Mouse (Mus musculus) forebrain, embryonic 11.5 days (tissue): ENCODE measurements around the gene Cyp2j12. TPM values are rescaled to one million over a fixed set of nuclear protein-coding genes. Genes with fewer than 3 reads are reported as not detected.
"Not testable (repeated sequence)": the region's sequence is repeated elsewhere in the genome, so short reads cannot be mapped to it uniquely, and the experiment has no call there.

Experiments
- ATAC-seq: fragments of 200-750 bp; cut with Nextera tagmentation; replicated peaks from 2 replicates; pipeline ENCODE4 v1.8.0; 2017; ENCODE audit warnings: moderate TSS enrichment; ENCODE audit not compliant: low FRiP score
- DNase-seq: peaks from one replicate; pipeline ENCODE4 v3.0.0-alpha.2; 2017; ENCODE audit warnings: low spot score
- H3K27ac ChIP-seq: fragments of 300-500 bp; sonication (generic); 2 replicates; pipeline ENCODE4 v1.5.1; 2014; ENCODE audit warnings: low read depth, low read length
- H3K27me3 ChIP-seq: fragments of 300-500 bp; sonication (generic); 2 replicates; pipeline ENCODE4 v1.6.1; 2014; ENCODE audit warnings: mild to moderate bottlenecking, low read length, mixed read lengths; ENCODE audit not compliant: control insufficient read depth, insufficient read depth
- H3K36me3 ChIP-seq: fragments of 300-500 bp; sonication (generic); 2 replicates; pipeline ENCODE4 v1.6.1; 2014; ENCODE audit warnings: mild to moderate bottlenecking, low read length, moderate library complexity, mixed read lengths; ENCODE audit not compliant: control insufficient read depth, insufficient read depth
- H3K4me1 ChIP-seq: fragments of 300-500 bp; sonication (generic); replicated peaks from 2 replicates; pipeline ENCODE4 v1.6.1; 2014; ENCODE audit warnings: low read length, mixed read lengths; ENCODE audit not compliant: control insufficient read depth, insufficient read depth
- H3K4me2 ChIP-seq: fragments of 300-500 bp; sonication (generic); 2 replicates; pipeline ENCODE4 v1.6.1; 2014; ENCODE audit warnings: low read depth, mild to moderate bottlenecking, low read length, moderate library complexity, mixed read lengths; ENCODE audit not compliant: severe bottlenecking
- H3K4me3 ChIP-seq: fragments of 300-500 bp; sonication (generic); 2 replicates; pipeline ENCODE4 v1.5.1; 2014; ENCODE audit warnings: low read depth, low read length
- H3K9ac ChIP-seq: fragments of 300-500 bp; sonication (generic); 2 replicates; pipeline ENCODE4 v1.6.1; 2014; ENCODE audit warnings: low read length
- H3K9me3 ChIP-seq: fragments of 300-500 bp; sonication (generic); 2 replicates; pipeline ENCODE4 v1.6.1; 2016; ENCODE audit warnings: low read length, mixed read lengths; ENCODE audit not compliant: control insufficient read depth
- WGBS: fragments of 180-500 bp; shearing (Covaris S2); extraction: QIAGEN DNeasy Blood & Tissue Kit; methylation state at CpG from one replicate; pipeline ENCODE4 v1.1.7; 2014; 5-methylcytosine and 5-hydroxymethylcytosine counted together
- polyA plus RNA-seq: library from polyadenylated mRNA; unstranded; fragments of >200 nt; fragmentation: Nextera tagmentation; extraction: Ambion mirVana; gene quantifications from 2 replicates; pipeline ENCODE4 v1.2.1, GENCODE M21; 2014

Cyp2j12 gene
- polyA plus RNA-seq, 1 experiment from 2014 or later, result not detected

- Histone ChIP-seq H3K36me3 (no peaks in the 10 kb centered on the region), H3K4me3 (no peak overlapping the region), H3K27me3 (no peaks in the 10 kb centered on the region), H3K9me3 (no peaks in the 10 kb centered on the region), H3K4me1 (no peaks in the 10 kb centered on the region), H3K9ac (no peak overlapping the region), H3K4me2 (no peak overlapping the region), H3K27ac (no peak overlapping the region)
- 72% methylated on average over 2 of the region's 2 CpGs for WGBS
- DNase-seq (no peak), ATAC-seq (no peak)
Observed at GRCm38 (mm10) chr4:96096841-96097240, 44.1 kb downstream of the Cyp2j12 start.

DNA sequence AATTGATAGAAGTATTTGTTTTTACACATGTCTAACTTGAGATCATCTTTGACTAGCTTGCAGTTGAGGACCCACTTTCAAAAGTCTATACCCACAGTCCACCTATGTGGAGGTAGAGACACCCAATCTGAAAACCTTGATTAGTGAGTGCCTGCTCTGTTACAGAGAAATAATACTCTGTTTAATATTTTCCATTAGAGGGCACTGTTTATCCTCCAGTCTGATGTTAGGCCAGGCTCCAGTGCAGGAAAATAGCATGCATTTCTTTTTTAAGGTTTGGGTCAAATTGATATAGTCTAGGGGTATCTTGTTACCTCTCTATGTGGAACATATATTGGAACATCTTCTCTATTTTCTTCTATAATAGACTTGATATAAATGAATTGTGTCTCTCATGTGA, 49.1 kb downstream of the Cyp2j12 start:
- DNase-seq, result no peak
- Histone ChIP-seq H3K9ac (no peak overlapping the region), H3K4me3 (no peak overlapping the region), H3K36me3 (no peaks in the 10 kb centered on the region), H3K27me3 (no peaks in the 10 kb centered on the region), H3K4me2 (no peak overlapping the region), H3K9me3 (no peaks in the 10 kb centered on the region), H3K27ac (no peak overlapping the region), H3K4me1 (no peaks in the 10 kb centered on the region)
- no peak for ATAC-seq

- 40% methylated on average over 6 of the region's 6 CpGs for WGBS
- not testable (repeated sequence) for H3K27me3 ChIP-seq, DNase-seq, H3K4me1 ChIP-seq, H3K9ac ChIP-seq, H3K36me3 ChIP-seq, ATAC-seq, H3K9me3 ChIP-seq, H3K27ac ChIP-seq, H3K4me3 ChIP-seq, H3K4me2 ChIP-seq
Observed at GRCm38 (mm10) chr4:96089356-96090048, 51.5 kb downstream of the Cyp2j12 start.

DNA sequence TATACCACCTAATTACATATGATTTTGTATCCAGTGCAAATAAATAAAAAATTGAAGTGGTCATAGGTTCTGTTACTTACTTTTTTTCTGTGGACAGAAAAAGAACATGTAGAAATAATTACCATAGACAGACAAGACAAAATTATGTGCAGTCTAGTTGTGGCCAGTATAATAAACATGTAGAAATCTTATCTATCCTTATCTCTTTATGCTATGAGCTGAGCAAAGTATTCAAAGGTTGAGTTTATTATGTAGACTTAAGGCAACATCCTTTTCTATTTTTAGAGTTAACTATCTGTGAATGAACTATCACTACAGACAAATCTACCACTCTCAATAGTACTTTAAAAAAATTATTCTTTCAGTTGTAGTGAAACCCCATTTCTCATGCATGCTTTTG, 62.6 kb downstream of the Cyp2j12 start:
- Histone ChIP-seq H3K27me3 (no peaks in the 10 kb centered on the region), H3K9ac (no peak overlapping the region), H3K9me3 (no peaks in the 10 kb centered on the region), H3K27ac (no peak overlapping the region), H3K36me3 (no peaks in the 10 kb centered on the region), H3K4me3 (no peak overlapping the region), H3K4me2 (no peak overlapping the region), H3K4me1 (0 out of 2 replicates have a peak, but pooled peaks cover 2% of the 10 kb centered on the region)
- no peak for ATAC-seq
- no peak for DNase-seq

- Histone ChIP-seq H3K9me3 (no peaks in the 10 kb centered on the region), H3K4me1 (0 out of 2 replicates have a peak, but pooled peaks cover 2% of the 10 kb centered on the region), H3K4me2 (peak within 1 kb of the TSS; percentile 38; the same call in 1 of the 2 replicates), H3K27ac (no peak within 1 kb of the TSS), H3K9ac (peak within 1 kb of the TSS; percentile 13; the same call in 1 of the 2 replicates), H3K27me3 (no peaks in the 10 kb centered on the region), H3K36me3 (no peaks in the 10 kb centered on the region), H3K4me3 (peak within 1 kb of the TSS; percentile 1; the same call in 1 of the 2 replicates)
- DNase-seq, result peak; percentile 59
- peak; percentile 92 for ATAC-seq
- WGBS, result 6% methylated on average over 20 of the region's 20 CpGs
Observed at GRCm38 (mm10) chr4:96077261-96078125, 63.5 kb downstream of the Cyp2j12 start, which contains the start of gene Cyp2j13. Gene Cyp2j13 (minus strand): TSS chr4:96077546.

DNA sequence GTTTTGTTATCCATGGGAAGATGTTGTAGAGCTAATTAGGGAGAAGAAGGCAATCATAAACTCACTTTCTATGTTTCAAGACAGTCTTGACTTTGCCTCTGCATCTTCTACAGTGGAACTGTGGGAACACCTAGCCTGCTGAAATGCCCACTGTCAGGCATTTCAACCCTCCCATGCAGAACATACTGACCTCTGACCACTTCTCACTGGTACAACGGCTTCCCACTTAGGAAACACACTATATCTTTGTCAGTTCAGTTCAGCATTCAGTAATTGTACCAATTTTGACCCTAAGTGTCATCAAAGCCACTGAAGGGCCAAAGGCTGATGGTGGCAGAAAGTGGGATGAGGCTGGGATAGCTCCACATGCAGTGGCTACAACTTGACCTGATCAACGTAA, 78.9 kb downstream of the Cyp2j12 start:
- no peak overlapping the region for H3K4me2 ChIP-seq
- H3K9ac ChIP-seq, result no peak overlapping the region
- H3K27ac ChIP-seq, result no peak overlapping the region
- no peak overlapping the region for H3K4me3 ChIP-seq
- H3K4me1 ChIP-seq, result no peaks in the 10 kb centered on the region
- ATAC-seq (no peak), DNase-seq (no peak)
- WGBS, result 91% methylated on average over 2 of the region's 2 CpGs
- H3K9me3 ChIP-seq, result no peaks in the 10 kb centered on the region
- H3K27me3 ChIP-seq, result no peaks in the 10 kb centered on the region
- no peaks in the 10 kb centered on the region for H3K36me3 ChIP-seq

- H3K9ac ChIP-seq, result no peak overlapping the region
- ATAC-seq, result no peak
- no peak overlapping the region for H3K4me3 ChIP-seq
- H3K27ac ChIP-seq, result no peak overlapping the region
- no peaks in the 10 kb centered on the region for H3K36me3 ChIP-seq
- H3K4me1 ChIP-seq, result no peaks in the 10 kb centered on the region
- 90% methylated on average over 2 of the region's 2 CpGs for WGBS
- H3K9me3 ChIP-seq, result no peaks in the 10 kb centered on the region
- no peak overlapping the region for H3K4me2 ChIP-seq
- no peak for DNase-seq
- H3K27me3 ChIP-seq, result no peaks in the 10 kb centered on the region
Observed at GRCm38 (mm10) chr4:96060106-96060505, 80.8 kb downstream of the Cyp2j12 start.
